Mouse (Mus musculus): ENCODE data around the gene Zfp592. TPM values are rescaled to one million over a fixed set of nuclear protein-coding genes. Genes with fewer than 3 reads are reported as not detected.

Gene Zfp592
- total RNA-seq, 1 experiment = 8.2 TPM

GRCm38 (mm10) chr7:81072463-81072862 is 79.0 kb downstream of the Zfp592 start:
- no peak for DNase-seq (ENCODE audit: low read depth, low spot score)
- Histone ChIP-seq H3K27ac (ENCODE audit: insufficient read depth, low read depth, low read length, poor library complexity, severe bottlenecking) (no peak overlapping the region), H3K4me3 (ENCODE audit: insufficient read depth in 1 of 2, low read depth in 1 of 2, low read length in 2 of 2, poor library complexity in 1 of 2, severe bottlenecking in 1 of 2) (no peak overlapping the region), H3K36me3 (ENCODE audit: control insufficient read depth, insufficient read depth, low read length, poor library complexity, severe bottlenecking) (no peaks in the 10 kb centered on the region), H3K9me3 (ENCODE audit: control insufficient read depth, insufficient read depth, low read depth, low read length) (no peaks in the 10 kb centered on the region), H3K9ac (ENCODE audit: insufficient read depth, low read depth, low read length, poor library complexity, severe bottlenecking) (no peak overlapping the region), H3K4me1 (ENCODE audit: control insufficient read depth in 2 of 2, insufficient read depth in 2 of 2, low read length in 2 of 2, poor library complexity in 1 of 2) (peaks cover 0 to 12% of the 10 kb centered on the region in 2 experiments; a peak in 1 of 4 replicates)
- TF ChIP-seq MAFK (IDR thresholded peaks at IDR 0.05; ENCODE audit: insufficient read depth, low read depth, low read length) = no peak
- TF ChIP-seq HCFC1 (IDR thresholded peaks at IDR 0.05; ENCODE audit: borderline replicate concordance, insufficient read depth, low read length) = no peak
- no peak for TF ChIP-seq CHD2 (IDR thresholded peaks at IDR 0.05; ENCODE audit: low read depth, low read length)
- TF ChIP-seq ZNF384 (IDR thresholded peaks at IDR 0.05; ENCODE audit: low read depth, low read length) = no peak
- TF ChIP-seq ZC3H11A (IDR thresholded peaks at IDR 0.05; ENCODE audit: borderline replicate concordance, low read depth, low read length) = no peak
- in situ Hi-C loops (cut with MboI; ENCODE audit: low sequenced_read_pairs in 2 of 2, unreplicated experiment in 2 of 2) = no loop called here

GRCm38 (mm10) chr7:81073273-81073672 is 79.8 kb downstream of the Zfp592 start:
- Histone ChIP-seq H3K4me3 (ENCODE audit: insufficient read depth in 1 of 2, low read depth in 1 of 2, low read length in 2 of 2, poor library complexity in 1 of 2, severe bottlenecking in 1 of 2) (no peak overlapping the region), H3K9ac (ENCODE audit: insufficient read depth, low read depth, low read length, poor library complexity, severe bottlenecking) (no peak overlapping the region), H3K9me3 (ENCODE audit: control insufficient read depth, insufficient read depth, low read depth, low read length) (no peaks in the 10 kb centered on the region), H3K36me3 (ENCODE audit: control insufficient read depth, insufficient read depth, low read length, poor library complexity, severe bottlenecking) (no peaks in the 10 kb centered on the region), H3K4me1 (ENCODE audit: control insufficient read depth in 2 of 2, insufficient read depth in 2 of 2, low read length in 2 of 2, poor library complexity in 1 of 2) (peaks cover 0 to 12% of the 10 kb centered on the region in 2 experiments; a peak in 1 of 4 replicates), H3K27ac (ENCODE audit: insufficient read depth, low read depth, low read length, poor library complexity, severe bottlenecking) (no peak overlapping the region)
- in situ Hi-C loops (cut with MboI; ENCODE audit: low sequenced_read_pairs in 2 of 2, unreplicated experiment in 2 of 2) = no loop called here
- no peak for DNase-seq (ENCODE audit: low read depth, low spot score)
- no peak for TF ChIP-seq CHD2 (IDR thresholded peaks at IDR 0.05; ENCODE audit: low read depth, low read length)
- TF ChIP-seq ZNF384 (IDR thresholded peaks at IDR 0.05; ENCODE audit: low read depth, low read length) = no peak
- peak; percentile 40; the same call in 1 of the 2 replicates for TF ChIP-seq ZC3H11A (IDR thresholded peaks at IDR 0.05; ENCODE audit: borderline replicate concordance, low read depth, low read length)
- no peak for TF ChIP-seq HCFC1 (IDR thresholded peaks at IDR 0.05; ENCODE audit: borderline replicate concordance, insufficient read depth, low read length)
- TF ChIP-seq MAFK (IDR thresholded peaks at IDR 0.05; ENCODE audit: insufficient read depth, low read depth, low read length) = no peak

- H3K9me3 ChIP-seq (ENCODE audit: control insufficient read depth, insufficient read depth, low read depth, low read length) = no peaks in the 10 kb centered on the region
- no peak overlapping the region; a peak in 1 of 4 replicates for H3K4me3 ChIP-seq (ENCODE audit: insufficient read depth in 1 of 2, low read depth in 1 of 2, low read length in 2 of 2, poor library complexity in 1 of 2, severe bottlenecking in 1 of 2)
- in situ Hi-C loops (cut with MboI; ENCODE audit: low sequenced_read_pairs in 2 of 2, unreplicated experiment in 2 of 2) = no loop called here
- no peak for DNase-seq (ENCODE audit: low read depth, low spot score)
- H3K27ac ChIP-seq (ENCODE audit: insufficient read depth, low read depth, low read length, poor library complexity, severe bottlenecking) = no peak overlapping the region
- H3K4me1 ChIP-seq (ENCODE audit: control insufficient read depth in 2 of 2, insufficient read depth in 2 of 2, low read length in 2 of 2, poor library complexity in 1 of 2) = peaks cover 0 to 12% of the 10 kb centered on the region in 2 experiments; a peak in 1 of 4 replicates
- peak overlapping the region; percentile 40; the same call in 1 of the 2 replicates for H3K9ac ChIP-seq (ENCODE audit: insufficient read depth, low read depth, low read length, poor library complexity, severe bottlenecking)
- no peaks in the 10 kb centered on the region for H3K36me3 ChIP-seq (ENCODE audit: control insufficient read depth, insufficient read depth, low read length, poor library complexity, severe bottlenecking)
- TF ChIP-seq MAFK (IDR thresholded peaks at IDR 0.05; ENCODE audit: insufficient read depth, low read depth, low read length) (no peak), ZNF384 (IDR thresholded peaks at IDR 0.05; ENCODE audit: low read depth, low read length) (no peak), HCFC1 (IDR thresholded peaks at IDR 0.05; ENCODE audit: borderline replicate concordance, insufficient read depth, low read length) (no peak), ZC3H11A (IDR thresholded peaks at IDR 0.05; ENCODE audit: borderline replicate concordance, low read depth, low read length) (no peak), CHD2 (IDR thresholded peaks at IDR 0.05; ENCODE audit: low read depth, low read length) (no peak)
These were observed 81.1 kb downstream of the Zfp592 start for GRCm38 (mm10) chr7:81074546-81074945.

- no peak for DNase-seq (ENCODE audit: low read depth, low spot score)
- Histone ChIP-seq H3K9me3 (ENCODE audit: control insufficient read depth, insufficient read depth, low read depth, low read length) (no peaks in the 10 kb centered on the region), H3K36me3 (ENCODE audit: control insufficient read depth, insufficient read depth, low read length, poor library complexity, severe bottlenecking) (no peaks in the 10 kb centered on the region), H3K27ac (ENCODE audit: insufficient read depth, low read depth, low read length, poor library complexity, severe bottlenecking) (no peak overlapping the region), H3K9ac (ENCODE audit: insufficient read depth, low read depth, low read length, poor library complexity, severe bottlenecking) (no peak overlapping the region), H3K4me1 (ENCODE audit: control insufficient read depth in 2 of 2, insufficient read depth in 2 of 2, low read length in 2 of 2, poor library complexity in 1 of 2) (peaks cover 0 to 12% of the 10 kb centered on the region in 2 experiments; a peak in 1 of 4 replicates), H3K4me3 (ENCODE audit: insufficient read depth in 1 of 2, low read depth in 1 of 2, low read length in 2 of 2, poor library complexity in 1 of 2, severe bottlenecking in 1 of 2) (no peak overlapping the region)
- in situ Hi-C loops (cut with MboI; ENCODE audit: low sequenced_read_pairs in 2 of 2, unreplicated experiment in 2 of 2) = no loop called here
- TF ChIP-seq ZC3H11A (IDR thresholded peaks at IDR 0.05; ENCODE audit: borderline replicate concordance, low read depth, low read length) = no peak
- TF ChIP-seq HCFC1 (IDR thresholded peaks at IDR 0.05; ENCODE audit: borderline replicate concordance, insufficient read depth, low read length) = no peak
- TF ChIP-seq MAFK (IDR thresholded peaks at IDR 0.05; ENCODE audit: insufficient read depth, low read depth, low read length) = no peak
These were observed 81.8 kb downstream of the Zfp592 start for GRCm38 (mm10) chr7:81075299-81075698.

GRCm38 (mm10) chr7:81075732-81076131 is 82.3 kb downstream of the Zfp592 start:
- no peak overlapping the region for H3K9ac ChIP-seq (ENCODE audit: insufficient read depth, low read depth, low read length, poor library complexity, severe bottlenecking)
- no peak overlapping the region for H3K27ac ChIP-seq (ENCODE audit: insufficient read depth, low read depth, low read length, poor library complexity, severe bottlenecking)
- no peak for DNase-seq (ENCODE audit: low read depth, low spot score)
- no peaks in the 10 kb centered on the region for H3K36me3 ChIP-seq (ENCODE audit: control insufficient read depth, insufficient read depth, low read length, poor library complexity, severe bottlenecking)
- no peak overlapping the region for H3K4me3 ChIP-seq (ENCODE audit: insufficient read depth in 1 of 2, low read depth in 1 of 2, low read length in 2 of 2, poor library complexity in 1 of 2, severe bottlenecking in 1 of 2)
- in situ Hi-C loops (cut with MboI; ENCODE audit: low sequenced_read_pairs in 2 of 2, unreplicated experiment in 2 of 2) = no loop called here
- H3K4me1 ChIP-seq (ENCODE audit: control insufficient read depth in 2 of 2, insufficient read depth in 2 of 2, low read length in 2 of 2, poor library complexity in 1 of 2) = peaks cover 0 to 12% of the 10 kb centered on the region in 2 experiments; a peak in 1 of 4 replicates
- no peaks in the 10 kb centered on the region for H3K9me3 ChIP-seq (ENCODE audit: control insufficient read depth, insufficient read depth, low read depth, low read length)
- TF ChIP-seq ZNF384 (IDR thresholded peaks at IDR 0.05; ENCODE audit: low read depth, low read length) = no peak
- TF ChIP-seq CHD2 (IDR thresholded peaks at IDR 0.05; ENCODE audit: low read depth, low read length) = no peak
- no peak for TF ChIP-seq HCFC1 (IDR thresholded peaks at IDR 0.05; ENCODE audit: borderline replicate concordance, insufficient read depth, low read length)
- no peak for TF ChIP-seq ZC3H11A (IDR thresholded peaks at IDR 0.05; ENCODE audit: borderline replicate concordance, low read depth, low read length)
- TF ChIP-seq MAFK (IDR thresholded peaks at IDR 0.05; ENCODE audit: insufficient read depth, low read depth, low read length) = no peak

Measured in ES-E14 (cell line).